Mouse (Mus musculus) stomach, postnatal 0 days (tissue): Measurements from ENCODE around the gene Snx32. TPM values are rescaled to one million over a fixed set of nuclear protein-coding genes. Genes with fewer than 3 reads are reported as not detected.

Experiments
- ATAC-seq: fragments of 200-750 bp; cut with Nextera tagmentation; 2 replicates; pipeline ENCODE4 v1.8.0; 2017; ENCODE audit not compliant: low FRiP score, low TSS enrichment
- DNase-seq: peaks from one replicate; pipeline ENCODE4 v3.0.0-alpha.2; 2016; ENCODE audit warnings: low spot score
- H3K27ac ChIP-seq: fragments of 300-500 bp; sonication (generic); replicated peaks from 2 replicates; pipeline ENCODE4 v1.5.1; 2014; ENCODE audit warnings: mild to moderate bottlenecking, control low read depth
- H3K27me3 ChIP-seq: fragments of 300-500 bp; sonication (generic); 2 replicates; pipeline ENCODE4 v1.6.1; 2014; ENCODE audit warnings: low read length; ENCODE audit not compliant: control insufficient read depth, insufficient read depth
- H3K36me3 ChIP-seq: fragments of 300-500 bp; sonication (generic); 2 replicates; pipeline ENCODE4 v1.6.1; 2014; ENCODE audit warnings: low read length, mixed read lengths; ENCODE audit not compliant: control insufficient read depth, insufficient read depth
- H3K4me1 ChIP-seq: fragments of 300-500 bp; sonication (generic); replicated peaks from 2 replicates; pipeline ENCODE4 v1.6.1; 2014; ENCODE audit warnings: antibody characterized with exemption; ENCODE audit not compliant: control insufficient read depth, insufficient read depth
- H3K4me2 ChIP-seq: fragments of 300-500 bp; sonication (generic); replicated peaks from 2 replicates; pipeline ENCODE4 v1.6.1; 2014; ENCODE audit warnings: low read depth, mild to moderate bottlenecking, control low read depth, moderate library complexity
- H3K4me3 ChIP-seq: fragments of 300-500 bp; sonication (generic); 2 replicates; pipeline ENCODE4 v1.5.1; 2014; ENCODE audit warnings: low read depth, low read length, control low read depth
- H3K9ac ChIP-seq: fragments of 300-500 bp; sonication (generic); 2 replicates; pipeline ENCODE4 v1.6.1; 2014; ENCODE audit warnings: mild to moderate bottlenecking, low read length, control low read depth, mixed read lengths
- H3K9me3 ChIP-seq: fragments of 300-500 bp; sonication (generic); 2 replicates; pipeline ENCODE4 v1.6.1; 2016; ENCODE audit warnings: low read length; ENCODE audit not compliant: control insufficient read depth
- CTCF ChIP-seq: IDR thresholded peaks from 2 replicates; pipeline ENCODE4 v1.5.1; 2016; ENCODE audit warnings: antibody characterized with exemption, low read depth, mild to moderate bottlenecking, moderate library complexity
- EP300 ChIP-seq: optimal IDR thresholded peaks from 2 replicates; pipeline ENCODE3; 2016; ENCODE audit warnings: antibody characterized with exemption
- WGBS: fragments of 180-500 bp; shearing (Covaris S2); extraction: QIAGEN DNeasy Blood & Tissue Kit; methylation state at CpG from one replicate; pipeline ENCODE4 v1.1.7; 2014; 5-methylcytosine and 5-hydroxymethylcytosine counted together
- polyA plus RNA-seq: library from polyadenylated mRNA; unstranded; fragments of >200 nt; fragmentation: Nextera tagmentation; extraction: Ambion mirVana; gene quantifications from 2 replicates; pipeline ENCODE4 v1.2.1, GENCODE M21; 2015

The Snx32 gene
- polyA plus RNA-seq = 2.8 and 3.8 TPM in 2 replicates

- WGBS = 2% methylated on average over 47 of the region's 47 CpGs
- ATAC-seq = peak; percentile 98
Observed at GRCm38 (mm10) chr19:5510031-5511026, at the start of gene Snx32. Gene Snx32 (minus strand): TSS chr19:5510538.

DNA sequence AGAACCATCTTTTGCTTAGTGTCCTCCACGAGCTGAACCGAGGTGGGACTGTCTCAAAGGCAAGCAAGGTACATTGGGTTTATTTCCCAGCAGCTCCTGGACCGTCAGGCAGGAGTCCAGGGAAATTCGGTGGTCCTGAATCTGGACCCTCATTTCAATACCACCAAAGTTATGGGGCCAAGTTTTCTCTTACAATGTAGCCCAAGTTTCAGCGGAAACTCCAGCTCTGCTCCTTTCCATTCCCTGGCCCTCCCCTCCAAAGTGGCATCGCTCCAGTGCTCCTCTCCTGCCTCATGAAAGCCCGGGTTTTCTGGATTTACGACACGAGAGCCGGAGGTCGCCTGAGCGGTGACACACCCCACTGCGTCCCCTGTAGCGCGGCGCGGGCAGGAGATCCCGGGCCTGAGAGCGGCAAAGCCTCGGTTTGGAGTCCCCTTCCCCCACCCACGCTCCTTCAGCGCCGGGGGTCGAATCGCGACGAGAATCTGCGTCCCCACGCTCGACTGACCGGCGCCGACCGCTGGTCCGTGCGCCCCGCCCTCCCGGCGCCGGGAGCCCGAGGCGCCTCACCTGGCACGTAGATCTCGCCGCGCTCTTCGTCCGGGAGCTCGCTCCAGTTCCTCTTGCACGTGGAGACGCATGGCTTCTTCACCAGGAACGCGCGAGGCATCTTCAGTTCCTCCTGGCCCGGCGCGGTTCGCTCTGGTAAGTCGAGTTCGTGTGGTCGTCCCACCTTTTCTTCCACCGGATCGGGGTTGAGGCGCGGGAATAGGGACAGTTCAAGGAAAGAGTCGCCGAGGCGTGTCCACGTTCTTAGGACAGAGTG lies 49.5 kb upstream of the Snx32 start:
- H3K4me2 ChIP-seq = peak overlapping the region; percentile 58
- H3K4me3 ChIP-seq = peak overlapping the region; percentile 50
- no peak for TF ChIP-seq CTCF
- H3K27me3 ChIP-seq = no peaks in the 10 kb centered on the region
- H3K27ac ChIP-seq = peak overlapping the region; percentile 77
- no peaks in the 10 kb centered on the region for H3K4me1 ChIP-seq
- WGBS = 1% methylated on average over 61 of the region's 69 CpGs
- DNase-seq (peak; percentile 58), ATAC-seq (peak; percentile 1; the same call in 1 of the 2 replicates)
- no peaks in the 10 kb centered on the region for H3K9me3 ChIP-seq
- no peaks in the 10 kb centered on the region for H3K36me3 ChIP-seq
- H3K9ac ChIP-seq = peak overlapping the region; percentile 54

More at GRCm38 (mm10) chr19:5510031-5511026, at the start of gene Snx32:
- peaks cover 5% of the 10 kb centered on the region; the same call in 1 of the 2 replicates for H3K4me1 ChIP-seq
- no peaks in the 10 kb centered on the region for H3K27me3 ChIP-seq
- DNase-seq = peak; percentile 90
- H3K36me3 ChIP-seq = no peaks in the 10 kb centered on the region
- H3K9ac ChIP-seq = peak within 1 kb of the TSS; percentile 59
- no peaks in the 10 kb centered on the region for H3K9me3 ChIP-seq
- H3K4me3 ChIP-seq = peak within 1 kb of the TSS; percentile 44
- H3K4me2 ChIP-seq = peak within 1 kb of the TSS; percentile 77
- TF ChIP-seq CTCF = peak; percentile 56
- TF ChIP-seq EP300 = no peak
- H3K27ac ChIP-seq = peak within 1 kb of the TSS; percentile 67; the same call in 1 of the 2 replicates

GRCm38 (mm10) chr19:5559229-5559628 lies 48.9 kb upstream of the Snx32 start:
- TF ChIP-seq CTCF (no peak), EP300 (no peak)
- Histone ChIP-seq H3K4me1 (no peaks in the 10 kb centered on the region), H3K27ac (no peak overlapping the region), H3K9me3 (no peaks in the 10 kb centered on the region), H3K9ac (peak overlapping the region; percentile 8), H3K4me2 (peak overlapping the region; percentile 58), H3K4me3 (peak overlapping the region; percentile 50), H3K27me3 (no peaks in the 10 kb centered on the region), H3K36me3 (no peaks in the 10 kb centered on the region)
- WGBS = 18% methylated on average over 8 of the region's 8 CpGs
- no peak for ATAC-seq
- no peak for DNase-seq

GRCm38 (mm10) chr19:5558770-5559169 lies 48.4 kb upstream of the Snx32 start:
- ATAC-seq (no peak), DNase-seq (peak; percentile 51)
- Histone ChIP-seq H3K27ac (no peak overlapping the region), H3K4me3 (peak overlapping the region; percentile 50), H3K4me1 (no peaks in the 10 kb centered on the region), H3K4me2 (peak overlapping the region; percentile 58), H3K36me3 (no peaks in the 10 kb centered on the region), H3K9ac (0 out of 2 replicates have a peak overlapping the region, but pooled peaks have one; percentile 18), H3K27me3 (no peaks in the 10 kb centered on the region), H3K9me3 (no peaks in the 10 kb centered on the region)
- WGBS = 67% methylated on average over 8 of the region's 8 CpGs
- TF ChIP-seq EP300 = no peak
- TF ChIP-seq CTCF = no peak

GRCm38 (mm10) chr19:5558169-5558568 lies 47.8 kb upstream of the Snx32 start:
- no peaks in the 10 kb centered on the region for H3K36me3 ChIP-seq
- no peak overlapping the region for H3K27ac ChIP-seq
- H3K4me3 ChIP-seq = peak overlapping the region; percentile 50; the same call in 1 of the 2 replicates
- H3K4me2 ChIP-seq = peak overlapping the region; percentile 58
- H3K27me3 ChIP-seq = no peaks in the 10 kb centered on the region
- H3K4me1 ChIP-seq = no peaks in the 10 kb centered on the region
- DNase-seq (no peak), ATAC-seq (no peak)
- H3K9ac ChIP-seq = peak overlapping the region; percentile 18; the same call in 1 of the 2 replicates
- TF ChIP-seq CTCF (no peak), EP300 (no peak)
- H3K9me3 ChIP-seq = no peaks in the 10 kb centered on the region
- WGBS = 47% methylated on average over 7 of the region's 7 CpGs
